Mouse (Mus musculus) ES-Bruce4 (cell line): ENCODE measurements at regions not wholly inside any gene's neighbourhood (a gene's known extent, or its start where the extent isn't known, plus 50 kb on each side); places are given as distances from the start of the nearest gene placed in this dataset.

Experiments used
- CTCF ChIP-seq: IDR thresholded peaks from one replicate; pipeline ENCODE4 v1.8.1; 2011; ENCODE audit warnings: low read depth, low read length
- POLR2A ChIP-seq: IDR thresholded peaks from one replicate; pipeline ENCODE4 v1.8.1; 2011; ENCODE audit warnings: low read length; ENCODE audit not compliant: insufficient read depth

DNA sequence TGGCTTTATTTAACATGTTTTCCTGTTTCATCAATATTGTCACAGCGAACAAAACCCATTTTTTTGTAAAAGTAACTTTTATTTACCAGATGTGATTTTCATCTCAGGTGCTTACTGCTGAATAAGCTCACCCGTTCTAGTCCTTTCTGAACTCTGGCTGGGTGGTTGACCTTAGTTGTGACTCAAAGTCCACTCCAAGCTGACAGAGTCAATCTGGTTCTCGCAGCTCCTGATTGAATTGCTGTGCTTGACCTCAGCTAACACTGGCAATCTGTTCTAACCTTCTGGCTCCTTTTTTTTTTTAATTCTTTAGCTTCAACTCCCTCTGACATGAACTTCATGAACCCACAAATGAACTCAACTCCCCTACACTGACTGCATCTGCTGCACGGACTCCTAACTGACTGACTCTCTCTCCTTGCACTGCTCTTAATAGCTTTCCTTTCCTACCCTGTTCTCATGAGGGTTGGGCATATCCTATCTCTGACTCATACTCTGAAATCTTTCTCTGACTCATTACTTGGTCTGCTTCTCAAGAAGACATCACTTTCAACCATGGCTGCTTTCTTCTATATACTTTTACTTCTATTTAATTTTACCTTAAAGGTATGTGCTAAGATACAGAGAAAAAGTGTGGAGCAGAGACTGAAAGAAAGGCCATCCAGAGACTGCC, 65.4 kb upstream of the Tacr3 start:
- no peak for TF ChIP-seq CTCF
- no peak for TF ChIP-seq POLR2A
